ENCODE assay signal across 15 mouse cellular contexts in genomic region chr3:84169393-84170005, GRCm38 (mm10). TPM values are rescaled to one million over a fixed set of nuclear protein-coding genes. Genes with fewer than 3 reads are reported as not detected.
DNase-seq lines count a peak whose midpoint lies in the region; ATAC-seq and TF ChIP-seq lines count a peak whose summit lies in the region.
"Had no signal": no experiment of that assay in that cellular context is flagged by ENCODE, and none has a peak within 500 bp of the region (broad histone marks: within the 10 kb centered on the region; RNA-seq: fewer than 3 reads in every experiment).

No protein-coding gene starts in this region.

- no peaks in the 10 kb centered on the region for H3K27me3 ChIP-seq in intestine, postnatal 0 days (replicated peaks; ENCODE audit: control insufficient read depth, insufficient read depth, low read length)
- no peaks in the 10 kb centered on the region for H3K27me3 ChIP-seq in intestine, embryonic 16.5 days (replicated peaks; ENCODE audit: control insufficient read depth, insufficient read depth, low read length)
- H3K27me3 ChIP-seq in thymus, adult 2 months (ENCODE audit: control insufficient read depth, insufficient read depth, low read length) = no peaks in the 10 kb centered on the region
- H3K27me3 ChIP-seq: liver, embryonic 13.5 days; midbrain, embryonic 15.5 days had no signal

- no peaks in the 10 kb centered on the region for H3K9me3 ChIP-seq in intestine, postnatal 0 days (ENCODE audit: control insufficient read depth)
- H3K9me3 ChIP-seq in intestine, embryonic 16.5 days (ENCODE audit: control insufficient read depth, low read length) = no peaks in the 10 kb centered on the region
- H3K9me3 ChIP-seq: liver, embryonic 13.5 days; midbrain, embryonic 15.5 days had no signal

- peaks cover 55% of the 10 kb centered on the region for H3K36me3 ChIP-seq in intestine, postnatal 0 days (ENCODE audit: control insufficient read depth, insufficient read depth)
- peaks cover 3% of the 10 kb centered on the region; the same call in 1 of the 2 replicates for H3K36me3 ChIP-seq in intestine, embryonic 16.5 days (ENCODE audit: control insufficient read depth, insufficient read depth, low read length)
- H3K36me3 ChIP-seq in thymus, adult 2 months (ENCODE audit: control insufficient read depth, insufficient read depth, low read length) = no peaks in the 10 kb centered on the region
- H3K36me3 ChIP-seq: liver, embryonic 13.5 days had no signal

- WGBS in intestine, postnatal 0 days = 72% methylated on average over 8 of the region's 8 CpGs
- 75% methylated on average over 8 of the region's 8 CpGs for WGBS in intestine, embryonic 16.5 days
- 47% methylated on average over 8 of the region's 8 CpGs for WGBS in thymus, adult 2 months

- no peak for ATAC-seq in intestine, postnatal 0 days
- ATAC-seq in intestine, embryonic 16.5 days = no peak
- ATAC-seq: midbrain, embryonic 15.5 days had no signal

- no peaks in the 10 kb centered on the region for H3K4me1 ChIP-seq in intestine, postnatal 0 days (replicated peaks; ENCODE audit: control insufficient read depth, insufficient read depth, low read length)
- H3K4me1 ChIP-seq in intestine, embryonic 16.5 days (ENCODE audit: control insufficient read depth, insufficient read depth, low read length) = no peaks in the 10 kb centered on the region
- peaks cover 8% of the 10 kb centered on the region for H3K4me1 ChIP-seq in thymus, adult 2 months (replicated peaks; ENCODE audit: control insufficient read depth, insufficient read depth, low read length)
- H3K4me1 ChIP-seq: liver, embryonic 13.5 days; midbrain, embryonic 15.5 days had no signal

- TF ChIP-seq CTCF in intestine, postnatal 0 days (IDR thresholded peaks at IDR 0.05; ENCODE audit: low read depth) = peak; percentile 52
- TF ChIP-seq CTCF in thymus, adult 2 months (IDR thresholded peaks at IDR 0.05; ENCODE audit: borderline replicate concordance, control insufficient read depth, extremely low read depth, insufficient read depth, low read length, poor library complexity) = no peak

- H3K9ac ChIP-seq in intestine, postnatal 0 days (ENCODE audit: low read depth, low read length) = no peak overlapping the region
- no peak overlapping the region for H3K9ac ChIP-seq in intestine, embryonic 16.5 days (ENCODE audit: low read depth, low read length)
- H3K9ac ChIP-seq: liver, embryonic 13.5 days; midbrain, embryonic 15.5 days had no signal

- no peak overlapping the region for H3K4me3 ChIP-seq in intestine, postnatal 0 days (ENCODE audit: low read depth, low read length)
- no peak overlapping the region for H3K4me3 ChIP-seq in intestine, embryonic 16.5 days (ENCODE audit: low read length)
- H3K4me3 ChIP-seq in thymus, adult 2 months (ENCODE audit: control insufficient read depth, insufficient read depth, low read length) = no peak overlapping the region
- H3K4me3 ChIP-seq: erythroblast, embryonic 14.5 days; liver, embryonic 13.5 days; midbrain, embryonic 15.5 days had no signal

- TF ChIP-seq POLR2A in thymus, adult 2 months (IDR thresholded peaks at IDR 0.05; ENCODE audit: control insufficient read depth, extremely low read depth, insufficient read depth, low read length, poor library complexity) = no peak

- peak; percentile 9 for DNase-seq in thymus, adult 2 months
- no peak for DNase-seq in thymus, postnatal 10 days (ENCODE audit: low spot score in 2 of 2)
- peak; percentile 63 for DNase-seq in ZHBTc4 (ENCODE audit: low read depth, low spot score)
- peak; percentile 14 for DNase-seq in thymus, postnatal 25 days
- DNase-seq in cerebellum, postnatal 25 days = no peak
- no peak for DNase-seq in right cerebral cortex, adult 2 months (ENCODE audit: low spot score in 2 of 2)
- DNase-seq: adrenal gland, postnatal 25 days; cerebellum, postnatal 14 days; heart, postnatal 10 days; kidney, adult 18-20 months; liver, embryonic 13.5 days had no signal

- no peak overlapping the region for H3K27ac ChIP-seq in intestine, postnatal 0 days (ENCODE audit: low read depth, low read length)
- no peak overlapping the region for H3K27ac ChIP-seq in intestine, embryonic 16.5 days (ENCODE audit: low read length)
- no peak overlapping the region; the same call in 1 of the 2 replicates for H3K27ac ChIP-seq in thymus, adult 2 months (ENCODE audit: control insufficient read depth, insufficient read depth, low read length)
- H3K27ac ChIP-seq: liver, embryonic 13.5 days; midbrain, embryonic 15.5 days had no signal

- H3K4me2 ChIP-seq in intestine, postnatal 0 days (replicated peaks; ENCODE audit: low read depth) = no peak overlapping the region
- H3K4me2 ChIP-seq in intestine, embryonic 16.5 days (ENCODE audit: low read depth, low read length) = no peak overlapping the region
- H3K4me2 ChIP-seq: liver, embryonic 13.5 days; midbrain, embryonic 15.5 days had no signal

RNA-seq across cellular contexts. Expression of gene Gm6525, which starts 4.4 kb away (rescaled TPM):
- polyA plus RNA-seq in intestine, postnatal 0 days (2015; fragmentation: Nextera tagmentation; extraction: Ambion mirVana) = 0.56 and 0.93 TPM in 2 replicates
- polyA plus RNA-seq in intestine, embryonic 16.5 days (2015; fragmentation: Nextera tagmentation; extraction: Ambion mirVana) = 1.2 and 1.4 TPM in 2 replicates
- not detected in 2 replicates for polyA plus RNA-seq in thymus, adult 2 months (2012; rRNA removed)
- polyA plus RNA-seq: erythroblast, embryonic 14.5 days; liver, embryonic 13.5 days had no signal

RNA-seq across cellular contexts. Expression of gene Mnd1, which starts 13.9 kb away (rescaled TPM):
- 6.5 and 6.7 TPM in 2 replicates for polyA plus RNA-seq in intestine, postnatal 0 days (2015; fragmentation: Nextera tagmentation; extraction: Ambion mirVana)
- polyA plus RNA-seq in intestine, embryonic 16.5 days (2015; fragmentation: Nextera tagmentation; extraction: Ambion mirVana) = 8.0 and 9.9 TPM in 2 replicates
- 0.36 and 0.51 TPM in 2 replicates for polyA plus RNA-seq in thymus, adult 2 months (2012; rRNA removed)

Comparison
In these comparisons a context has a peak if more than half of its experiments do, and no peak if none do; other contexts are left out.
1. DNase-seq: peak in thymus, adult 2 months (single experiment), ZHBTc4 (single experiment) and thymus, postnatal 25 days (single experiment); none in thymus, postnatal 10 days (0 of 2), cerebellum, postnatal 25 days (0 of 2) and right cerebral cortex, adult 2 months (0 of 2).